Mouse (Mus musculus) gastrocnemius, adult 2 months (tissue): ENCODE results near the gene Atp6v1b1. TPM values are rescaled to one million over a fixed set of nuclear protein-coding genes. Genes with fewer than 3 reads are reported as not detected.

Experiments used
- DNase-seq: peaks from one replicate; pipeline ENCODE4 v3.0.0; 2022
- H3K27ac ChIP-seq: fragments of 200-600 bp; 2 replicates; pipeline ENCODE4 v1.8.1; 2022; ENCODE audit warnings: mild to moderate bottlenecking
- H3K4me3 ChIP-seq: fragments of 200-600 bp; 2 replicates; pipeline ENCODE4 v1.8.1; 2022; ENCODE audit warnings: mild to moderate bottlenecking, moderate library complexity
- CTCF ChIP-seq: fragments of 200-600 bp; IDR thresholded peaks from 2 replicates; pipeline ENCODE4 v1.8.1; 2022; ENCODE audit warnings: antibody characterized with exemption, mild to moderate bottlenecking, moderate library complexity
- intact Hi-C: fragments of 180-260 bp; cut with DNase I; formaldehyde crosslinking; loops from one replicate; pipeline ENCODE4 v1.15.1; 2025
- total RNA-seq, 2 experiments: library from RNA; stranded (reverse); gene quantifications; 2 replicates each; pipeline ENCODE4 v1.2.3; 2021

The Atp6v1b1 gene
- total RNA-seq, 2 experiments from 2014 or later = not detected

GRCm38 (mm10) chr6:83707738-83708510 lies 34.9 kb upstream of the Atp6v1b1 start:
- H3K27ac ChIP-seq = no peak overlapping the region
- DNase-seq = no peak
- no peak overlapping the region for H3K4me3 ChIP-seq
- no peak for TF ChIP-seq CTCF
- intact Hi-C loops = no loop called here

- Histone ChIP-seq H3K27ac (no peak overlapping the region), H3K4me3 (peak overlapping the region; percentile 71)
- TF ChIP-seq CTCF = no peak
- peak; percentile 27 for DNase-seq
- intact Hi-C loops = no loop called here
Observed at GRCm38 (mm10) chr6:83710361-83711066, 32.3 kb upstream of the Atp6v1b1 start.

- intact Hi-C loops = no loop called here
- no peak for TF ChIP-seq CTCF
- peak within 1 kb of the TSS; percentile 71 for H3K4me3 ChIP-seq
- DNase-seq = peak; percentile 85
- H3K27ac ChIP-seq = no peak within 1 kb of the TSS
Observed at GRCm38 (mm10) chr6:83711067-83711675, 31.6 kb upstream of the Atp6v1b1 start, which contains the start of gene Vax2. Gene Vax2 (plus strand): TSS chr6:83711264.

GRCm38 (mm10) chr6:83711725-83712475 lies 30.9 kb upstream of the Atp6v1b1 start:
- intact Hi-C loops = no loop called here
- peak; percentile 27 for DNase-seq
- no peak for TF ChIP-seq CTCF
- Histone ChIP-seq H3K27ac (no peak overlapping the region), H3K4me3 (peak overlapping the region; percentile 71)

GRCm38 (mm10) chr6:83713271-83714136 lies 29.3 kb upstream of the Atp6v1b1 start:
- no peak for DNase-seq
- Histone ChIP-seq H3K27ac (no peak overlapping the region), H3K4me3 (no peak overlapping the region)
- intact Hi-C loops = no loop called here
- no peak for TF ChIP-seq CTCF

- Histone ChIP-seq H3K27ac (no peak overlapping the region), H3K4me3 (no peak overlapping the region)
- intact Hi-C loops = no loop called here
- peak; percentile 33 for DNase-seq
- TF ChIP-seq CTCF = no peak
Observed at GRCm38 (mm10) chr6:83714221-83715123, 28.3 kb upstream of the Atp6v1b1 start.

GRCm38 (mm10) chr6:83715461-83716196 lies 27.2 kb upstream of the Atp6v1b1 start:
- H3K27ac ChIP-seq = no peak overlapping the region
- TF ChIP-seq CTCF = no peak
- intact Hi-C loops = no loop called here
- DNase-seq = no peak
- no peak overlapping the region for H3K4me3 ChIP-seq

GRCm38 (mm10) chr6:83717026-83717425 lies 25.8 kb upstream of the Atp6v1b1 start:
- TF ChIP-seq CTCF = no peak
- intact Hi-C loops = no loop called here
- DNase-seq = no peak

GRCm38 (mm10) chr6:83722526-83722925 lies 20.3 kb upstream of the Atp6v1b1 start:
- DNase-seq = no peak
- Histone ChIP-seq H3K4me3 (no peak overlapping the region), H3K27ac (no peak overlapping the region)
- TF ChIP-seq CTCF = no peak
- intact Hi-C loops = no loop called here

More at GRCm38 (mm10) chr6:83717026-83717425, 25.8 kb upstream of the Atp6v1b1 start:
- Histone ChIP-seq H3K4me3 (no peak overlapping the region), H3K27ac (no peak overlapping the region)

- no peak overlapping the region for H3K4me3 ChIP-seq
- TF ChIP-seq CTCF = peak; percentile 37; the same call in 1 of the 2 replicates
- intact Hi-C loops = no loop called here
- no peak overlapping the region for H3K27ac ChIP-seq
- no peak for DNase-seq
Observed at GRCm38 (mm10) chr6:83727178-83727577, 15.6 kb upstream of the Atp6v1b1 start.
